In the genomic region with DNA sequence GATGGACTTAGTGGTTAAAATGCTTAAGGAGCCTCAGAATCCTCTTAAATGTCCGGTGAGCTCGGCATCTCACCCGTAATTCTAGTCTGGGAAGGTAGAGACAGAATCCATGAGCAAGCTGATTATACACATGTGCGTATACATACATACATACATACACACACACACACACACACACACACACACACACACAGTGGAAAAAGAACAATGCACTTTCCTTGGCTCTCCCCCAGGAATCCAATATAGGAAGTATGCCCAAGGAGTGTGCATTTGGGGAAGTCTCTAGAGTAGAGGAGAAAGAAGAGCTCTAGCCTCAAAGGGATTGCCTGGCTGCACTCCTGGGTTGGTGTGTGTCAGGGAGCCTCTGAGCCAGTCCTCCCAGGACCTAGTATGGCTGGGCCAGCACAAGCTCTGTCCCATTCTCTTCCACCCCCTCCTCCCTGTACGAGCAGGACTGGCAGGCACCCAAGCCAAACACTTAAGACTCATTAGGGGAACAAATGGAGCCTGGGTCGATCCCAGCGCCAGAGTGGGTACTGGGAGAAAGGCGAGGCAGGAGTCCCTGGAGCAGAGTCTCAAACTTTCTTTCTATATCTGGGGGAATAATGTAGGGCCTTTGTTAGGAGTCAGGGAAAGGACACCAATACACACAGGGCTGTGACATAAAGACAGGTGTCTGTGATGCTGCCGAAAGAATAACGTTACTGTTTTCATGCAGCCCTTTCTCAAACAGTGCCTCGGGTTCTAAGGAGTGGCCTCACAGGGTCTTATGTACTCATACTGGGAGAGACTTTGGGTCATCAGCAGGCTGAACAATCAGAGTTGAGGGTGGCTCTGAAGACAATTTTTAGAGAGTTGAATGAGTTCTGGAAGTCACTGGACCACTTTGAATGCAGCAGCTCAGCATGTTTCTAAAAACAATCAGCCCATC, we compare ENCODE assay signal across 9 mouse cellular contexts. TPM values are rescaled to one million over a fixed set of nuclear protein-coding genes. Genes with fewer than 3 reads are reported as not detected.
DNase-seq lines count a peak whose midpoint lies in the region; ATAC-seq lines count a peak whose summit lies in the region.
"Had no signal": no experiment of that assay in that cellular context is flagged by ENCODE, and none has a peak within 500 bp of the region (broad histone marks: within the 10 kb centered on the region; RNA-seq: fewer than 3 reads in every experiment).

No protein-coding gene starts in this region.

- no peaks in the 10 kb centered on the region for H3K36me3 ChIP-seq in hindbrain, embryonic 14.5 days (replicated peaks; ENCODE audit: control insufficient read depth, insufficient read depth)
- H3K36me3 ChIP-seq in hindbrain, embryonic 10.5 days, result no peaks in the 10 kb centered on the region
- H3K36me3 ChIP-seq in embryonic facial prominence, embryonic 13.5 days, result peaks cover 6% of the 10 kb centered on the region; the same call in 1 of the 2 replicates
- H3K36me3 ChIP-seq in hindbrain, embryonic 16.5 days (ENCODE audit: control insufficient read depth, insufficient read depth, low read length), result no peaks in the 10 kb centered on the region
- no peaks in the 10 kb centered on the region for H3K36me3 ChIP-seq in midbrain, embryonic 14.5 days (ENCODE audit: control insufficient read depth, insufficient read depth, low read length)

- 0 out of 2 replicates have a peak, but pooled peaks cover 8% of the 10 kb centered on the region for H3K4me1 ChIP-seq in hindbrain, embryonic 14.5 days (replicated peaks; ENCODE audit: control insufficient read depth, insufficient read depth, low read length)
- H3K4me1 ChIP-seq in hindbrain, embryonic 10.5 days (replicated peaks), result no peaks in the 10 kb centered on the region
- peaks cover 7% of the 10 kb centered on the region; the same call in 1 of the 2 replicates for H3K4me1 ChIP-seq in embryonic facial prominence, embryonic 13.5 days
- no peaks in the 10 kb centered on the region for H3K4me1 ChIP-seq in hindbrain, embryonic 16.5 days (ENCODE audit: control insufficient read depth, insufficient read depth, low read depth, low read length)
- H3K4me1 ChIP-seq in midbrain, embryonic 14.5 days (ENCODE audit: control insufficient read depth, insufficient read depth, low read length), result no peaks in the 10 kb centered on the region
- H3K4me1 ChIP-seq: megakaryocyte, embryonic 14.5 days had no signal

- no peaks in the 10 kb centered on the region for H3K27me3 ChIP-seq in hindbrain, embryonic 14.5 days (ENCODE audit: control insufficient read depth, insufficient read depth, low read length)
- H3K27me3 ChIP-seq in hindbrain, embryonic 10.5 days (ENCODE audit: insufficient read depth, poor library complexity, severe bottlenecking), result no peaks in the 10 kb centered on the region
- no peaks in the 10 kb centered on the region for H3K27me3 ChIP-seq in embryonic facial prominence, embryonic 13.5 days
- H3K27me3 ChIP-seq in hindbrain, embryonic 16.5 days (replicated peaks; ENCODE audit: control insufficient read depth, insufficient read depth, low read length), result no peaks in the 10 kb centered on the region
- no peaks in the 10 kb centered on the region for H3K27me3 ChIP-seq in midbrain, embryonic 14.5 days (ENCODE audit: control insufficient read depth, insufficient read depth, low read length)

- H3K9me3 ChIP-seq in hindbrain, embryonic 14.5 days (ENCODE audit: control insufficient read depth, low read length), result no peaks in the 10 kb centered on the region
- no peaks in the 10 kb centered on the region for H3K9me3 ChIP-seq in hindbrain, embryonic 10.5 days
- no peaks in the 10 kb centered on the region for H3K9me3 ChIP-seq in embryonic facial prominence, embryonic 13.5 days
- H3K9me3 ChIP-seq in hindbrain, embryonic 16.5 days (ENCODE audit: control insufficient read depth, low read length), result no peaks in the 10 kb centered on the region
- no peaks in the 10 kb centered on the region for H3K9me3 ChIP-seq in midbrain, embryonic 14.5 days (ENCODE audit: control insufficient read depth, low read length)
- H3K9me3 ChIP-seq: megakaryocyte, embryonic 14.5 days had no signal

- H3K9ac ChIP-seq in hindbrain, embryonic 14.5 days, result no peak overlapping the region
- H3K9ac ChIP-seq in embryonic facial prominence, embryonic 13.5 days, result no peak overlapping the region
- no peak overlapping the region for H3K9ac ChIP-seq in hindbrain, embryonic 16.5 days (ENCODE audit: low read depth, low read length)
- H3K9ac ChIP-seq in midbrain, embryonic 14.5 days (replicated peaks; ENCODE audit: low read length), result no peak overlapping the region

- H3K4me3 ChIP-seq in hindbrain, embryonic 14.5 days (replicated peaks; ENCODE audit: low read length), result no peak overlapping the region
- H3K4me3 ChIP-seq in hindbrain, embryonic 10.5 days, result no peak overlapping the region
- no peak overlapping the region for H3K4me3 ChIP-seq in embryonic facial prominence, embryonic 13.5 days
- H3K4me3 ChIP-seq in hindbrain, embryonic 16.5 days (ENCODE audit: low read length), result no peak overlapping the region
- H3K4me3 ChIP-seq in midbrain, embryonic 14.5 days (replicated peaks; ENCODE audit: low read depth, low read length), result no peak overlapping the region
- H3K4me3 ChIP-seq: megakaryocyte, embryonic 14.5 days had no signal

- 55% methylated on average over 11 of the region's 11 CpGs for WGBS in hindbrain, embryonic 14.5 days
- 65% methylated on average over 11 of the region's 11 CpGs for WGBS in hindbrain, embryonic 10.5 days
- WGBS in embryonic facial prominence, embryonic 13.5 days, result 54% methylated on average over 11 of the region's 11 CpGs
- WGBS in hindbrain, embryonic 16.5 days, result 61% methylated on average over 11 of the region's 11 CpGs
- 54% methylated on average over 11 of the region's 11 CpGs for WGBS in midbrain, embryonic 14.5 days

- peak; percentile 82 for ATAC-seq in hindbrain, embryonic 14.5 days (ENCODE audit: low FRiP score)
- ATAC-seq in embryonic facial prominence, embryonic 13.5 days (ENCODE audit: insufficient number of reproducible peaks, insufficient read depth, low FRiP score, low TSS enrichment, low read depth), result no peak
- peak; percentile 89 for ATAC-seq in hindbrain, embryonic 16.5 days
- ATAC-seq in midbrain, embryonic 14.5 days (ENCODE audit: low FRiP score, low TSS enrichment), result no peak

- DNase-seq in hindbrain, embryonic 14.5 days (ENCODE audit: low spot score), result peak; percentile 30
- DNase-seq in hindbrain, embryonic 10.5 days (ENCODE audit: low spot score), result no peak
- DNase-seq in midbrain, embryonic 14.5 days, result peak; percentile 54
- DNase-seq in frontal cortex, postnatal 14 days (ENCODE audit: low spot score in 2 of 2), result no peak
- no peak for DNase-seq in embryo, embryonic 10 days (ENCODE audit: low spot score)
- no peak for DNase-seq in thymus, postnatal 0 days (ENCODE audit: low spot score)

- H3K27ac ChIP-seq in hindbrain, embryonic 14.5 days, result no peak overlapping the region
- no peak overlapping the region for H3K27ac ChIP-seq in hindbrain, embryonic 10.5 days
- H3K27ac ChIP-seq in embryonic facial prominence, embryonic 13.5 days, result 0 out of 2 replicates have a peak overlapping the region, but pooled peaks have one; percentile 22
- no peak overlapping the region for H3K27ac ChIP-seq in hindbrain, embryonic 16.5 days (ENCODE audit: low read depth, low read length)
- H3K27ac ChIP-seq in midbrain, embryonic 14.5 days (replicated peaks; ENCODE audit: low read depth, low read length), result no peak overlapping the region

- no peak overlapping the region for H3K4me2 ChIP-seq in hindbrain, embryonic 14.5 days (replicated peaks)
- no peak overlapping the region for H3K4me2 ChIP-seq in embryonic facial prominence, embryonic 13.5 days
- H3K4me2 ChIP-seq in hindbrain, embryonic 16.5 days (ENCODE audit: low read length), result no peak overlapping the region
- no peak overlapping the region for H3K4me2 ChIP-seq in midbrain, embryonic 14.5 days (ENCODE audit: low read length)

RNA-seq across cellular contexts. Expression of gene Tnks1bp1, which starts 41.2 kb away (rescaled TPM):
- 6.1 and 6.5 TPM in 2 replicates for polyA plus RNA-seq in hindbrain, embryonic 14.5 days (2014; fragmentation: Nextera tagmentation; extraction: Ambion mirVana)
- polyA plus RNA-seq in hindbrain, embryonic 10.5 days (2016; fragmentation: Nextera tagmentation; extraction: Ambion mirVana), result 29.3 and 31.2 TPM in 2 replicates
- 35.5 and 42.2 TPM in 2 replicates for polyA plus RNA-seq in embryonic facial prominence, embryonic 13.5 days (2015; fragmentation: Nextera tagmentation; extraction: Ambion mirVana)
- 19.6 and 29.8 TPM in 2 replicates for polyA plus RNA-seq in hindbrain, embryonic 16.5 days (2015; fragmentation: Nextera tagmentation; extraction: Ambion mirVana)
- 7.9 and 10.4 TPM in 2 replicates for polyA plus RNA-seq in midbrain, embryonic 14.5 days (2014; fragmentation: Nextera tagmentation; extraction: Ambion mirVana)
- 8.1 and 8.5 TPM in 2 replicates for polyA plus RNA-seq in thymus, postnatal 0 days (2015; fragmentation: Nextera tagmentation; extraction: Ambion mirVana)

RNA-seq across cellular contexts. Expression of gene Aplnr, which starts 47.0 kb away (rescaled TPM):
- polyA plus RNA-seq in hindbrain, embryonic 14.5 days (2014; fragmentation: Nextera tagmentation; extraction: Ambion mirVana), result 29.2 and 35.2 TPM in 2 replicates
- polyA plus RNA-seq in hindbrain, embryonic 10.5 days (2016; fragmentation: Nextera tagmentation; extraction: Ambion mirVana), result 38.9 and 41.7 TPM in 2 replicates
- polyA plus RNA-seq in embryonic facial prominence, embryonic 13.5 days (2015; fragmentation: Nextera tagmentation; extraction: Ambion mirVana), result 47.2 and 50.1 TPM in 2 replicates
- 23.9 and 33.7 TPM in 2 replicates for polyA plus RNA-seq in hindbrain, embryonic 16.5 days (2015; fragmentation: Nextera tagmentation; extraction: Ambion mirVana)
- polyA plus RNA-seq in midbrain, embryonic 14.5 days (2014; fragmentation: Nextera tagmentation; extraction: Ambion mirVana), result 10.7 and 27.7 TPM in 2 replicates
- 19.6 and 19.9 TPM in 2 replicates for polyA plus RNA-seq in thymus, postnatal 0 days (2015; fragmentation: Nextera tagmentation; extraction: Ambion mirVana)

RNA-seq across cellular contexts. Expression of gene P2rx3, which starts 51.7 kb away (rescaled TPM):
- polyA plus RNA-seq in hindbrain, embryonic 14.5 days (2014; fragmentation: Nextera tagmentation; extraction: Ambion mirVana), result 2.9 and 4.1 TPM in 2 replicates
- 18.0 and 20.5 TPM in 2 replicates for polyA plus RNA-seq in hindbrain, embryonic 10.5 days (2016; fragmentation: Nextera tagmentation; extraction: Ambion mirVana)
- 1.1 and 1.6 TPM in 2 replicates for polyA plus RNA-seq in embryonic facial prominence, embryonic 13.5 days (2015; fragmentation: Nextera tagmentation; extraction: Ambion mirVana)
- polyA plus RNA-seq in hindbrain, embryonic 16.5 days (2015; fragmentation: Nextera tagmentation; extraction: Ambion mirVana), result 8.0 and 11.2 TPM in 2 replicates
- 0.91 and 1.5 TPM in 2 replicates for polyA plus RNA-seq in midbrain, embryonic 14.5 days (2014; fragmentation: Nextera tagmentation; extraction: Ambion mirVana)
- polyA plus RNA-seq in thymus, postnatal 0 days (2015; fragmentation: Nextera tagmentation; extraction: Ambion mirVana), result 0.30 and 0.31 TPM in 2 replicates

RNA-seq across cellular contexts. Expression of gene Ssrp1, which starts 51.9 kb away (rescaled TPM):
- 169 and 178 TPM in 2 replicates for polyA plus RNA-seq in hindbrain, embryonic 14.5 days (2014; fragmentation: Nextera tagmentation; extraction: Ambion mirVana)
- polyA plus RNA-seq in hindbrain, embryonic 10.5 days (2016; fragmentation: Nextera tagmentation; extraction: Ambion mirVana), result 310 and 387 TPM in 2 replicates
- 291 and 303 TPM in 2 replicates for polyA plus RNA-seq in embryonic facial prominence, embryonic 13.5 days (2015; fragmentation: Nextera tagmentation; extraction: Ambion mirVana)
- polyA plus RNA-seq in hindbrain, embryonic 16.5 days (2015; fragmentation: Nextera tagmentation; extraction: Ambion mirVana), result 156 and 166 TPM in 2 replicates
- polyA plus RNA-seq in midbrain, embryonic 14.5 days (2014; fragmentation: Nextera tagmentation; extraction: Ambion mirVana), result 160 and 204 TPM in 2 replicates
- polyA plus RNA-seq in thymus, postnatal 0 days (2015; fragmentation: Nextera tagmentation; extraction: Ambion mirVana), result 221 and 245 TPM in 2 replicates

Comparison
In these comparisons a context has a peak if more than half of its experiments do, and no peak if none do; other contexts are left out.
1. DNase-seq: peak in hindbrain, embryonic 14.5 days (single experiment) and midbrain, embryonic 14.5 days (single experiment); none in hindbrain, embryonic 10.5 days (single experiment), frontal cortex, postnatal 14 days (0 of 2), embryo, embryonic 10 days (single experiment) and thymus, postnatal 0 days (single experiment).
2. ATAC-seq: peak in hindbrain, embryonic 14.5 days (single experiment) and hindbrain, embryonic 16.5 days (single experiment); none in embryonic facial prominence, embryonic 13.5 days (single experiment) and midbrain, embryonic 14.5 days (single experiment).